Mouse (Mus musculus): ENCODE data around the gene 4930467E23Rik. TPM values are rescaled to one million over a fixed set of nuclear protein-coding genes. Genes with fewer than 3 reads are reported as not detected.
"Not testable (repeated sequence)": the region's sequence is repeated elsewhere in the genome, so short reads cannot be mapped to it uniquely, and the experiment has no call there.

Gene 4930467E23Rik
- polyA plus RNA-seq, 1 experiment, result 0.31 TPM

- not testable (repeated sequence) for H3K4me3 ChIP-seq (ENCODE audit: insufficient read depth, low read length); H3K4me1 ChIP-seq (ENCODE audit: control insufficient read depth, insufficient read depth, low read length); H3K27ac ChIP-seq (ENCODE audit: insufficient read depth, low read length)
Measured at GRCm38 (mm10) chr8:19706101-19706725, 23.2 kb upstream of the 4930467E23Rik start.

GRCm38 (mm10) chr8:19706918-19707760 lies 22.2 kb upstream of the 4930467E23Rik start:
- H3K4me1 ChIP-seq (ENCODE audit: control insufficient read depth, insufficient read depth, low read length); H3K27ac ChIP-seq (ENCODE audit: insufficient read depth, low read length); H3K4me3 ChIP-seq (ENCODE audit: insufficient read depth, low read length): not testable (repeated sequence)

GRCm38 (mm10) chr8:19707761-19708443 lies 21.5 kb upstream of the 4930467E23Rik start:
- H3K27ac ChIP-seq (ENCODE audit: insufficient read depth, low read length); H3K4me1 ChIP-seq (ENCODE audit: control insufficient read depth, insufficient read depth, low read length); H3K4me3 ChIP-seq (ENCODE audit: insufficient read depth, low read length): not testable (repeated sequence)

- not testable (repeated sequence) for H3K4me1 ChIP-seq (ENCODE audit: control insufficient read depth, insufficient read depth, low read length); H3K4me3 ChIP-seq (ENCODE audit: insufficient read depth, low read length); H3K27ac ChIP-seq (ENCODE audit: insufficient read depth, low read length)
Measured at GRCm38 (mm10) chr8:19708976-19709375, 20.4 kb upstream of the 4930467E23Rik start.

GRCm38 (mm10) chr8:19709488-19709887 lies 19.9 kb upstream of the 4930467E23Rik start:
- not testable (repeated sequence) for H3K4me3 ChIP-seq (ENCODE audit: insufficient read depth, low read length); H3K27ac ChIP-seq (ENCODE audit: insufficient read depth, low read length); H3K4me1 ChIP-seq (ENCODE audit: control insufficient read depth, insufficient read depth, low read length)

GRCm38 (mm10) chr8:19711171-19711860 lies 18.1 kb upstream of the 4930467E23Rik start:
- not testable (repeated sequence) for H3K27ac ChIP-seq (ENCODE audit: insufficient read depth, low read length)

GRCm38 (mm10) chr8:19712227-19712750 lies 17.1 kb upstream of the 4930467E23Rik start:
- H3K4me3 ChIP-seq (ENCODE audit: insufficient read depth, low read length); H3K27ac ChIP-seq (ENCODE audit: insufficient read depth, low read length); H3K4me1 ChIP-seq (ENCODE audit: control insufficient read depth, insufficient read depth, low read length): not testable (repeated sequence)

More at GRCm38 (mm10) chr8:19711171-19711860, 18.1 kb upstream of the 4930467E23Rik start:
- H3K4me3 ChIP-seq (ENCODE audit: insufficient read depth, low read length); H3K4me1 ChIP-seq (ENCODE audit: control insufficient read depth, insufficient read depth, low read length): not testable (repeated sequence)

- not testable (repeated sequence) for H3K27ac ChIP-seq (ENCODE audit: insufficient read depth, low read length); H3K4me3 ChIP-seq (ENCODE audit: insufficient read depth, low read length); H3K4me1 ChIP-seq (ENCODE audit: control insufficient read depth, insufficient read depth, low read length)
Measured at GRCm38 (mm10) chr8:19712816-19713215, 16.6 kb upstream of the 4930467E23Rik start.

- H3K4me1 ChIP-seq (ENCODE audit: control insufficient read depth, insufficient read depth, low read length); H3K27ac ChIP-seq (ENCODE audit: insufficient read depth, low read length); H3K4me3 ChIP-seq (ENCODE audit: insufficient read depth, low read length): not testable (repeated sequence)
Measured at GRCm38 (mm10) chr8:19713232-19713834, 16.0 kb upstream of the 4930467E23Rik start.

GRCm38 (mm10) chr8:19714426-19714825 lies 14.9 kb upstream of the 4930467E23Rik start:
- H3K4me1 ChIP-seq (ENCODE audit: control insufficient read depth, insufficient read depth, low read length); H3K4me3 ChIP-seq (ENCODE audit: insufficient read depth, low read length); H3K27ac ChIP-seq (ENCODE audit: insufficient read depth, low read length): not testable (repeated sequence)

- not testable (repeated sequence) for H3K4me1 ChIP-seq (ENCODE audit: control insufficient read depth, insufficient read depth, low read length); H3K27ac ChIP-seq (ENCODE audit: insufficient read depth, low read length); H3K4me3 ChIP-seq (ENCODE audit: insufficient read depth, low read length)
Measured at GRCm38 (mm10) chr8:19715266-19715665, 14.1 kb upstream of the 4930467E23Rik start.

- not testable (repeated sequence) for H3K4me1 ChIP-seq (ENCODE audit: control insufficient read depth, insufficient read depth, low read length); H3K4me3 ChIP-seq (ENCODE audit: insufficient read depth, low read length); H3K27ac ChIP-seq (ENCODE audit: insufficient read depth, low read length)
Measured at GRCm38 (mm10) chr8:19717851-19718250, 11.5 kb upstream of the 4930467E23Rik start.

- not testable (repeated sequence) for H3K4me3 ChIP-seq (ENCODE audit: insufficient read depth, low read length); H3K27ac ChIP-seq (ENCODE audit: insufficient read depth, low read length); H3K4me1 ChIP-seq (ENCODE audit: control insufficient read depth, insufficient read depth, low read length)
Measured at GRCm38 (mm10) chr8:19719513-19719912, 9.9 kb upstream of the 4930467E23Rik start.

GRCm38 (mm10) chr8:19724871-19725270 lies 4.5 kb upstream of the 4930467E23Rik start:
- not testable (repeated sequence) for H3K4me3 ChIP-seq (ENCODE audit: insufficient read depth, low read length); H3K4me1 ChIP-seq (ENCODE audit: control insufficient read depth, insufficient read depth, low read length); H3K27ac ChIP-seq (ENCODE audit: insufficient read depth, low read length)

- not testable (repeated sequence) for H3K4me3 ChIP-seq (ENCODE audit: insufficient read depth, low read length); H3K27ac ChIP-seq (ENCODE audit: insufficient read depth, low read length); H3K4me1 ChIP-seq (ENCODE audit: control insufficient read depth, insufficient read depth, low read length)
Measured at GRCm38 (mm10) chr8:19751773-19752172, 22.4 kb downstream of the 4930467E23Rik start.
